Mouse (Mus musculus) G1E (cell line): Measurements from ENCODE around the gene Milr1.

Source experiments
- CTCF ChIP-seq: IDR thresholded peaks from 2 replicates; pipeline ENCODE4 v1.5.1; 2012; ENCODE audit warnings: low read depth, low read length, inconsistent platforms, mixed read lengths
- GATA1 ChIP-seq: IDR thresholded peaks from 2 replicates; pipeline ENCODE4 v1.6.1; 2012; ENCODE audit warnings: borderline replicate concordance, low read length, inconsistent platforms, mixed read lengths
- GATA2 ChIP-seq: IDR thresholded peaks from 2 replicates; pipeline ENCODE4 v1.6.1; 2012; ENCODE audit warnings: low read depth, low read length, inconsistent platforms, borderline replicate concordance
- POLR2AphosphoS5 ChIP-seq: IDR thresholded peaks from 2 replicates; pipeline ENCODE4 v1.6.1; 2012; ENCODE audit warnings: low read depth, low read length, inconsistent platforms; ENCODE audit not compliant: insufficient replicate concordance
- TAL1 ChIP-seq: conservative IDR thresholded peaks from 2 replicates; pipeline ENCODE4 v1.6.1; 2012; ENCODE audit warnings: low read depth, low read length, inconsistent platforms, mixed read lengths

GRCm38 (mm10) chr11:106778132-106778531, 27.1 kb downstream of the Milr1 start:
- TF ChIP-seq CTCF (no peak), GATA1 (no peak), TAL1 (no peak), POLR2AphosphoS5 (no peak), GATA2 (no peak)
